Mouse (Mus musculus) adrenal gland, postnatal 25 days (tissue): Measurements from ENCODE around the gene Tmem256. TPM values are rescaled to one million over a fixed set of nuclear protein-coding genes. Genes with fewer than 3 reads are reported as not detected.

Experiments
- DNase-seq: peaks from one replicate; pipeline ENCODE4 v3.0.0; 2021; ENCODE audit warnings: mixed read lengths
- microRNA-seq, 2 experiments: library from miRNA; unstranded; fragments of <30 nt; microRNA quantifications; one replicate each; pipeline ENCODE4 v1.2.0; 2021
- total RNA-seq: library from RNA; stranded (reverse); gene quantifications from 2 replicates; pipeline ENCODE4 v1.2.3, GENCODE M21; 2021

Tmem256 gene
- total RNA-seq, 1 experiment from 2014 or later: 149 TPM

- DNase-seq: no peak
Observed at GRCm38 (mm10) chr11:69884240-69884639, 45.9 kb downstream of the Tmem256 start.

DNA sequence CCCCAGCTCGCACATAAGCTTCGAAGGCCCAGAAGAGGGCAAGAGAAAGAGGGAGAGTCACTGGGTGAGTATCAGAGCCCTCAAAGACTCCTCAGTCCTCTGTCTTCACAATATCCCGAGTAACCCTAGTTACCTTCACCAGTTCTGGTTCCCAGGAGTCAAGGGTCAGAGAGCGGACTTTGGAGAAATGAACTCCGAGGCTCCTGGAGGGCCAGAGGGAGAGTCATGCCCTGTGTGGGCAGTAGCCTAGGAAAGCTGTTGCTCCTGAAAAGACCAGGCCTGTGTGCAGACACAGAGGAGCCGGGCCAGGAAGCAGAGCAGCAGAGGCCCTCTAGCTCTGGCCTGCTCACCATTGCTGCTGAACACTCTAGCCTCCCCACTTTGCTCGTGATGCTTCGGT is 46.3 kb downstream of the Tmem256 start:
- no peak for DNase-seq

GRCm38 (mm10) chr11:69886907-69887635 is 48.8 kb downstream of the Tmem256 start:
- no peak for DNase-seq

Small RNA genes lying within 50 kb of the gene (microRNA-seq; reads per million reads assigned to microRNA genes)
- gene Mir6924: 0 reads per million in 2 experiments

Other genes with a start within 250 kb of the Tmem256 start
- 34.0 and 38.0 TPM in 2 replicates for gene Atp1b2, start 232.6 kb upstream of the Tmem256 start, total RNA-seq
- not detected in 2 replicates for gene Shbg, start 220.6 kb upstream of the Tmem256 start, total RNA-seq
- gene Sat2, start 216.5 kb upstream of the Tmem256 start, total RNA-seq: 6.7 and 16.9 TPM in 2 replicates
- gene Fxr2, start 205.5 kb upstream of the Tmem256 start, total RNA-seq: 89.7 and 101 TPM in 2 replicates
- gene Sox15, start 183.2 kb upstream of the Tmem256 start, total RNA-seq: 0.39 TPM in 1 of 2 replicates, not detected in the other
- gene Mpdu1, start 175.9 kb upstream of the Tmem256 start, total RNA-seq: 123 and 137 TPM in 2 replicates
- 14.2 and 22.6 TPM in 2 replicates for gene Cd68, start 172.4 kb upstream of the Tmem256 start, total RNA-seq
- 624 and 654 TPM in 2 replicates for gene Eif4a1, start 166.1 kb upstream of the Tmem256 start, total RNA-seq
- 91.6 and 91.8 TPM in 2 replicates for gene Senp3, start 156.4 kb upstream of the Tmem256 start, total RNA-seq
- 3.8 and 4.1 TPM in 2 replicates for gene Tnfsf13, start 152.7 kb upstream of the Tmem256 start, total RNA-seq
- gene Tnfsf12, start 142.7 kb upstream of the Tmem256 start, total RNA-seq: 16.6 and 25.6 TPM in 2 replicates
- gene Tnfsfm13, start 142.4 kb upstream of the Tmem256 start, total RNA-seq: 3.8 and 4.6 TPM in 2 replicates
- gene Polr2a, start 79.9 kb upstream of the Tmem256 start, total RNA-seq: 98.5 and 101 TPM in 2 replicates
- not detected in 2 replicates for gene Slc35g3, start 76.5 kb upstream of the Tmem256 start, total RNA-seq
- 39.5 and 65.8 TPM in 2 replicates for gene Zbtb4, start 72.6 kb upstream of the Tmem256 start, total RNA-seq
- 1.8 and 2.4 TPM in 2 replicates for gene Chrnb1, start 42.6 kb upstream of the Tmem256 start, total RNA-seq
- gene Fgf11, start 36.7 kb upstream of the Tmem256 start, total RNA-seq: 3.6 and 3.9 TPM in 2 replicates
- not detected in 2 replicates for gene Tmem102, start 32.9 kb upstream of the Tmem256 start, total RNA-seq
- not detected in 2 replicates for gene Gm39566, start 23.2 kb upstream of the Tmem256 start, total RNA-seq
- gene Spem2, start 20.0 kb upstream of the Tmem256 start, total RNA-seq: not detected in 2 replicates
- gene Spem1, start 16.3 kb upstream of the Tmem256 start, total RNA-seq: not detected in 2 replicates
- gene Nlgn2, start 730 bp upstream of the Tmem256 start, total RNA-seq: 18.6 and 19.7 TPM in 2 replicates
- 43.8 and 52.9 TPM in 2 replicates for gene Plscr3, start 7.9 kb downstream of the Tmem256 start, total RNA-seq
- not detected in 2 replicates for gene Tnk1, start 20.2 kb downstream of the Tmem256 start, total RNA-seq
- not detected in 2 replicates for gene Tmem95, start 39.5 kb downstream of the Tmem256 start, total RNA-seq
- 4.4 and 4.9 TPM in 2 replicates for gene Kctd11, start 42.9 kb downstream of the Tmem256 start, total RNA-seq
- 0.30 TPM in 1 of 2 replicates, not detected in the other for gene Acap1, start 57.0 kb downstream of the Tmem256 start, total RNA-seq
- 1.2 and 2.6 TPM in 2 replicates for gene 2810408A11Rik, start 62.5 kb downstream of the Tmem256 start, total RNA-seq
- 52.4 and 55.5 TPM in 2 replicates for gene Neurl4, start 62.6 kb downstream of the Tmem256 start, total RNA-seq
- 62.5 and 70.2 TPM in 2 replicates for gene Gps2, start 75.4 kb downstream of the Tmem256 start, total RNA-seq
- 542 and 558 TPM in 2 replicates for gene Eif5a, start 83.4 kb downstream of the Tmem256 start, total RNA-seq
- gene Ybx2, start 97.3 kb downstream of the Tmem256 start, total RNA-seq: 14.1 and 14.8 TPM in 2 replicates
- 42.6 and 48.6 TPM in 2 replicates for gene Slc2a4, start 109.7 kb downstream of the Tmem256 start, total RNA-seq
- gene Cldn7, start 126.3 kb downstream of the Tmem256 start, total RNA-seq: 0.52 TPM in 1 of 2 replicates, not detected in the other
- 123 and 141 TPM in 2 replicates for gene Ctdnep1, start 142.6 kb downstream of the Tmem256 start, total RNA-seq
- 71.1 and 76.1 TPM in 2 replicates for gene Elp5, start 144.0 kb downstream of the Tmem256 start, total RNA-seq
- 406 and 407 TPM in 2 replicates for gene Gabarap, start 152.6 kb downstream of the Tmem256 start, total RNA-seq
- gene Phf23, start 157.3 kb downstream of the Tmem256 start, total RNA-seq: 55.7 and 64.6 TPM in 2 replicates
- 19.6 and 22.3 TPM in 2 replicates for gene Dvl2, start 162.1 kb downstream of the Tmem256 start, total RNA-seq
- 391 and 422 TPM in 2 replicates for gene Acadvl, start 176.9 kb downstream of the Tmem256 start, total RNA-seq
- gene Dlg4, start 178.4 kb downstream of the Tmem256 start, total RNA-seq: 30.7 and 31.0 TPM in 2 replicates
- gene Asgr1, start 215.6 kb downstream of the Tmem256 start, total RNA-seq: 0.91 and 3.4 TPM in 2 replicates